Mouse (Mus musculus) spleen, adult 2 months (tissue): Measurements from ENCODE around the gene Stox2. TPM values are rescaled to one million over a fixed set of nuclear protein-coding genes. Genes with fewer than 3 reads are reported as not detected.

Experiments
- DNase-seq, 2 experiments: peaks; one replicate each; pipeline versions ENCODE4 v3.0.0 to v3.0.0-alpha.2; 2012 to 2021; ENCODE audit warnings: low spot score in 2 of 2, low read depth in 1 of 2
- H3K27ac ChIP-seq: fragments of 200-500 bp; 2 replicates; pipeline ENCODE4 v1.5.1; 2012; ENCODE audit warnings: low read length, inconsistent platforms; ENCODE audit not compliant: insufficient read depth
- H3K27me3 ChIP-seq: fragments of 200-500 bp; 2 replicates; pipeline ENCODE4 v1.6.1; 2012; ENCODE audit warnings: mild to moderate bottlenecking, moderate library complexity, low read length, inconsistent platforms; ENCODE audit not compliant: control insufficient read depth, insufficient read depth
- H3K36me3 ChIP-seq: fragments of 200-500 bp; 2 replicates; pipeline ENCODE4 v1.6.1; 2012; ENCODE audit warnings: mild to moderate bottlenecking, low read length, inconsistent platforms; ENCODE audit not compliant: control insufficient read depth, insufficient read depth
- H3K4me1 ChIP-seq: fragments of 200-500 bp; 2 replicates; pipeline ENCODE4 v1.6.1; 2011; ENCODE audit warnings: inconsistent platforms; ENCODE audit not compliant: control insufficient read depth, insufficient read depth, insufficient read length
- H3K4me3 ChIP-seq: fragments of 200-500 bp; 2 replicates; pipeline ENCODE4 v1.5.1; 2011; ENCODE audit warnings: mild to moderate bottlenecking, inconsistent platforms; ENCODE audit not compliant: insufficient read depth, insufficient read length; ENCODE audit errors: extremely low read depth
- CTCF ChIP-seq: fragments of 200-500 bp; IDR thresholded peaks from 2 replicates; pipeline ENCODE4 v1.5.1; 2011; ENCODE audit warnings: mild to moderate bottlenecking, inconsistent platforms; ENCODE audit not compliant: insufficient read depth, insufficient read length, insufficient replicate concordance; ENCODE audit errors: extremely low read depth
- POLR2A ChIP-seq: fragments of 200-500 bp; IDR thresholded peaks from 2 replicates; pipeline ENCODE4 v1.6.1; 2011; ENCODE audit warnings: low read depth, low read length, inconsistent platforms
- WGBS: fragments of 180-500 bp; shearing (Covaris S2); methylation state at CpG from one replicate; pipeline ENCODE4 v1.1.7; 2018; 5-methylcytosine and 5-hydroxymethylcytosine counted together
- polyA plus RNA-seq: library from polyadenylated mRNA; depleted of rRNA; stranded (reverse); fragments of >200 nt; gene quantifications from 2 replicates; pipeline ENCODE4 v1.2.3, GENCODE M21; 2012

Gene Stox2
- polyA plus RNA-seq, 1 experiment, result 0.50 TPM

GRCm38 (mm10) chr8:47367029-47367428 lies 79.1 kb downstream of the Stox2 start:
- H3K36me3 ChIP-seq, result no peaks in the 10 kb centered on the region
- WGBS, result 81% methylated on average over 6 of the region's 6 CpGs
- H3K4me3 ChIP-seq, result no peak overlapping the region
- TF ChIP-seq POLR2A, result no peak
- TF ChIP-seq CTCF, result no peak
- H3K27me3 ChIP-seq, result no peaks in the 10 kb centered on the region
- H3K4me1 ChIP-seq, result no peaks in the 10 kb centered on the region
- no peak overlapping the region for H3K27ac ChIP-seq
- DNase-seq, result no peak

- no peak overlapping the region for H3K4me3 ChIP-seq
- H3K36me3 ChIP-seq, result no peaks in the 10 kb centered on the region
- no peaks in the 10 kb centered on the region for H3K4me1 ChIP-seq
- H3K27me3 ChIP-seq, result no peaks in the 10 kb centered on the region
- TF ChIP-seq POLR2A (no peak), CTCF (no peak)
- DNase-seq, result no peak
- H3K27ac ChIP-seq, result no peak overlapping the region
- 51% methylated on average over 8 of the region's 8 CpGs for WGBS
Measured at GRCm38 (mm10) chr8:47363271-47363670, 82.9 kb downstream of the Stox2 start.

GRCm38 (mm10) chr8:47355340-47355906 lies 90.7 kb downstream of the Stox2 start:
- H3K4me3 ChIP-seq, result no peak overlapping the region
- no peaks in the 10 kb centered on the region for H3K4me1 ChIP-seq
- no peak for DNase-seq
- no peak for TF ChIP-seq POLR2A
- no peak for TF ChIP-seq CTCF
- no peak overlapping the region for H3K27ac ChIP-seq
- 91% methylated on average over 8 of the region's 8 CpGs for WGBS
- no peaks in the 10 kb centered on the region for H3K36me3 ChIP-seq
- no peaks in the 10 kb centered on the region for H3K27me3 ChIP-seq

DNA sequence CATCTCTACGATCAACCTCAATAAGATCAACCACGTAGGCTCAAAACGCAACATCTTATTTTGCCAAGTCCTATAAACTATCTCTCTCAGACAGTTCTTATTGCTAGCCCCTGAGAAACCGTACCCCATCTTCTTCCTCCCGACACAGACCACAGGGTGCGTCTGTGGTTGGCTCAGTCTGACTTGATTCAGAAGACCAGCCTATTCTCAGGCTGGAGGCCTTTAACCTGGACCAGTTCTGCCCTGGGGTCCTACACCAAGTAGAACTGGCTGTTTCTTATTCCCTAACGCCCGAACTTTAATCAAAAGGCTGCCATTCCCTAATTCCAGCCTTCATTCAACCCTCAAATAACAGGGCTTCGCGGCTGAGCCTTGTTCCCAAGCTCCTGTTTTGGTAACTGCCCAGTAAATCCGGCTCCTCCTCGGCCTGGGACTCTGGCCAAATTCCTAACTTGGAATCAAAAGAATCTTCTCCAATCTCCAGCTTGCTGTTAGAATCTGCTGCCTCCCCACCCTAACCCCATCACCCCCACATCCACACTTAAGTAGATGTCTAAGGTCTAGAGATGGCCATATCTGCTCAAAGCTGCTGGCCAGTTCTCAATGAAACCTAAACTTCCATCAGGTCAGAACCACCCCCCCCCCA lies 91.5 kb downstream of the Stox2 start:
- TF ChIP-seq CTCF, result no peak
- no peak for TF ChIP-seq POLR2A
- 59% methylated on average over 12 of the region's 12 CpGs for WGBS
- DNase-seq, result no peak
- Histone ChIP-seq H3K4me3 (no peak overlapping the region), H3K27me3 (no peaks in the 10 kb centered on the region), H3K36me3 (no peaks in the 10 kb centered on the region), H3K4me1 (no peaks in the 10 kb centered on the region), H3K27ac (no peak overlapping the region)

DNA sequence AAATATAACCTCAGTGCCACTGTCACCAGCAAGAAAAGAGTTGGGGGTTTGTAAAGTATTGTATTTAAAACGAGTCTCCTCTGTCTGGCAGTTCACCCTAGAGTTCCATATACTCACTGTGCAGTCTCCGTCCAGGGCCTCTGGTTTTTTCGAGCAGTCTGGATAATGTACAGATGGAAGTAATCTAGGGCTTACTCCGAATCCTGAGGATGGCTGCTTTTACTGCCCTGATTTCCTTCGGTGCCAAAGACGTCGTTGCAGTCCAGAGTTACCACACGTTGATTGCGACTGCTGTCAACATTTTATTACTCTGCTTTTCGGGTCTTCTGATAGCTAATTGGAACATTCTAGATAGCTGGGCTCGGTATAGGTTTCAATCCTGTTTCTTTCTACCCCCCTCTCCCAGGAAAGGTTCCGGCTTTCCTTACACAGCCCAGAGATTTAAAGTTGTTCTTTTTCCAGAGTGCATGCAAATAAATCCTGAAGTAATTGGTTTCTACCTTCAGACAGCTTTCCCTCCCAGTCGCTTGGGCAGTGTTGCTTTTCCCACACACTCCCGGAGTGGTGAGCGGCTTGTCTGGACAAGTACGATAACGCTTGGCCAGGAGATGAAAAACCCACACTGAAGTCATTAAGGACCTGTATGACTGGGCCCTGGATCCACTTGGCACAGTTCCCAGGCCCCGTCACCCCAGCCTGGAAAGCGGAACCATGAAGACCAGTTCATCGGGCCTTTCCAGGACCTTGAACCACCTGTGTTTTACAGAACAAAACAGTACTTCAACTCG lies 94.1 kb downstream of the Stox2 start:
- Histone ChIP-seq H3K4me3 (no peak overlapping the region), H3K36me3 (no peaks in the 10 kb centered on the region), H3K27ac (no peak overlapping the region), H3K4me1 (no peaks in the 10 kb centered on the region), H3K27me3 (no peaks in the 10 kb centered on the region)
- 75% methylated on average over 21 of the region's 21 CpGs for WGBS
- no peak for DNase-seq
- TF ChIP-seq POLR2A, result no peak
- no peak for TF ChIP-seq CTCF

- TF ChIP-seq POLR2A (no peak), CTCF (no peak)
- no peak overlapping the region for H3K27ac ChIP-seq
- H3K4me3 ChIP-seq, result no peak overlapping the region
- no peak for DNase-seq
- H3K27me3 ChIP-seq, result no peaks in the 10 kb centered on the region
- WGBS, result 82% methylated on average over 8 of the region's 8 CpGs
- no peaks in the 10 kb centered on the region for H3K4me1 ChIP-seq
- H3K36me3 ChIP-seq, result no peaks in the 10 kb centered on the region
Measured at GRCm38 (mm10) chr8:47349082-47349481, 97.1 kb downstream of the Stox2 start.
